Mouse (Mus musculus) embryonic fibroblast, embryonic 13.5 days (primary cell): Measurements from ENCODE around the gene Fam163a.

Source experiments
- CTCF ChIP-seq: IDR thresholded peaks from 2 replicates; pipeline ENCODE4 v1.5.1; 2011; ENCODE audit warnings: mild to moderate bottlenecking, control low read depth, low read length, moderate library complexity, borderline replicate concordance; ENCODE audit not compliant: insufficient read depth
- POLR2A ChIP-seq: IDR thresholded peaks from 2 replicates; pipeline ENCODE4 v1.6.1; 2011; ENCODE audit warnings: low read depth, mild to moderate bottlenecking, control low read depth, low read length, moderate library complexity

GRCm38 (mm10) chr1:156074575-156074974, 130.3 kb downstream of the Fam163a start:
- no peak for TF ChIP-seq CTCF
- TF ChIP-seq POLR2A: no peak
